Mouse (Mus musculus) left cerebral cortex, postnatal 10 days (tissue): Measurements from ENCODE around the gene Rab29. TPM values are rescaled to one million over a fixed set of nuclear protein-coding genes. Genes with fewer than 3 reads are reported as not detected.
A peak's percentile ranks its signal among the peaks of the same experiment; 100 is the strongest.
"Not testable (repeated sequence)": the region's sequence is repeated elsewhere in the genome, so short reads cannot be mapped to it uniquely, and the experiment has no call there.

Experiments used
- DNase-seq, 2 experiments: peaks; one replicate each; pipeline ENCODE4 v3.0.0; 2021 to 2022; ENCODE audit warnings: low spot score in 2 of 2, mixed read lengths in 1 of 2; ENCODE audit errors: extremely low spot score in 1 of 2
- intact Hi-C: fragments of 180-260 bp; cut with DNase I; formaldehyde crosslinking; loops from one replicate; pipeline ENCODE4 v1.15.1; 2025
- total RNA-seq, 2 experiments: library from RNA; stranded (reverse); gene quantifications; 2 replicates each; pipeline ENCODE4 v1.2.3; 2021

The Rab29 gene
- total RNA-seq = 1 to 10 TPM; 5.5 to 5.6 TPM

GRCm38 (mm10) chr1:131867093-131867945 lies at the start of gene Rab29:
Gene Rab29 (plus strand): TSS chr1:131867224.
- intact Hi-C loops = no loop called here
- DNase-seq = peak; percentile 92 to 94

- not testable (repeated sequence) for DNase-seq
- intact Hi-C loops = loop anchor here (10.0 kb wide), 1 partner anchor 106 kb away; no protein-coding TSS in a partner anchor
Observed at GRCm38 (mm10) chr1:131820353-131820752, 46.7 kb upstream of the Rab29 start.

- intact Hi-C loops = loop anchor here (10.0 kb wide), 1 partner anchor 106 kb away; no protein-coding TSS in a partner anchor
- DNase-seq = no peak
Observed at GRCm38 (mm10) chr1:131820887-131821328, 46.1 kb upstream of the Rab29 start.

- DNase-seq = no peak
- intact Hi-C loops = loop anchor here (10.0 kb wide), 1 partner anchor 107 kb away; no protein-coding TSS in a partner anchor
Observed at GRCm38 (mm10) chr1:131822292-131822691, 44.7 kb upstream of the Rab29 start.

- no peak for DNase-seq
- intact Hi-C loops = loop anchor here (10.0 kb wide), 1 partner anchor 108 kb away; no protein-coding TSS in a partner anchor
Observed at GRCm38 (mm10) chr1:131822856-131823492, 44.0 kb upstream of the Rab29 start.

GRCm38 (mm10) chr1:131823563-131823962 lies 43.5 kb upstream of the Rab29 start:
- intact Hi-C loops = loop anchor here (10.0 kb wide), 1 partner anchor 109 kb away; no protein-coding TSS in a partner anchor
- DNase-seq = no peak

- no peak for DNase-seq
- intact Hi-C loops = loop anchor here (10.0 kb wide), 1 partner anchor 110 kb away; no protein-coding TSS in a partner anchor
Observed at GRCm38 (mm10) chr1:131824528-131825181, 42.4 kb upstream of the Rab29 start.

GRCm38 (mm10) chr1:131827207-131827786 lies 39.7 kb upstream of the Rab29 start, which contains the start of gene Slc41a1:
Gene Slc41a1 (plus strand): TSS chr1:131827493.
- intact Hi-C loops = loop anchor here (10.0 kb wide), 1 partner anchor 112 kb away; no protein-coding TSS in a partner anchor

GRCm38 (mm10) chr1:131827787-131828258 lies 39.2 kb upstream of the Rab29 start:
- peak; percentile 91 to 93 for DNase-seq
- intact Hi-C loops = loop anchor here (10.0 kb wide), 1 partner anchor 113 kb away; no protein-coding TSS in a partner anchor

More at GRCm38 (mm10) chr1:131827207-131827786, 39.7 kb upstream of the Rab29 start, which contains the start of gene Slc41a1:
- peak in 1 of 2 experiments; percentile 41 for DNase-seq

- intact Hi-C loops = loop anchor here (10.0 kb wide), 1 partner anchor 114 kb away; no protein-coding TSS in a partner anchor
- no peak for DNase-seq
Observed at GRCm38 (mm10) chr1:131828297-131829126, 38.5 kb upstream of the Rab29 start.

GRCm38 (mm10) chr1:131829279-131829678 lies 37.7 kb upstream of the Rab29 start:
- intact Hi-C loops = loop anchor here (10.0 kb wide), 1 partner anchor 114 kb away; no protein-coding TSS in a partner anchor
- no peak for DNase-seq

GRCm38 (mm10) chr1:131830561-131830960 lies 36.5 kb upstream of the Rab29 start:
- intact Hi-C loops = no loop called here
- no peak for DNase-seq

GRCm38 (mm10) chr1:131830971-131831641 lies 35.9 kb upstream of the Rab29 start:
- no peak for DNase-seq
- intact Hi-C loops = no loop called here

GRCm38 (mm10) chr1:131837035-131837434 lies 30.0 kb upstream of the Rab29 start:
- no peak for DNase-seq
- intact Hi-C loops = no loop called here

GRCm38 (mm10) chr1:131838542-131838941 lies 28.5 kb upstream of the Rab29 start:
- intact Hi-C loops = no loop called here
- peak in 1 of 2 experiments; percentile 61 for DNase-seq

GRCm38 (mm10) chr1:131839279-131839678 lies 27.7 kb upstream of the Rab29 start:
- intact Hi-C loops = no loop called here
- peak in 1 of 2 experiments; percentile 85 for DNase-seq

GRCm38 (mm10) chr1:131842221-131842620 lies 24.8 kb upstream of the Rab29 start:
- intact Hi-C loops = no loop called here
- DNase-seq = no peak
